Mouse (Mus musculus) right cerebral cortex, postnatal 36 days (tissue): ENCODE measurements around the gene Stard13.

ENCODE experiments used
- DNase-seq, 2 experiments: peaks; one replicate each; pipeline ENCODE4 v3.0.0; 2022; ENCODE audit warnings: low spot score in 2 of 2, mixed read lengths in 1 of 2

Gene Stard13

GRCm38 (mm10) chr5:151105054-151105971 lies 128.3 kb downstream of the Stard13 start:
- DNase-seq, result no peak

- peak in 1 of 2 experiments; percentile 28 for DNase-seq
These were observed 129.1 kb downstream of the Stard13 start for GRCm38 (mm10) chr5:151104354-151105053.

GRCm38 (mm10) chr5:151103284-151103683 lies 130.4 kb downstream of the Stard13 start:
- DNase-seq, result no peak

- no peak for DNase-seq
These were observed 131.4 kb downstream of the Stard13 start for GRCm38 (mm10) chr5:151102262-151102661.

GRCm38 (mm10) chr5:151096012-151096411 lies 137.6 kb downstream of the Stard13 start:
- no peak for DNase-seq

GRCm38 (mm10) chr5:151092886-151093665 lies 140.6 kb downstream of the Stard13 start:
- no peak for DNase-seq

GRCm38 (mm10) chr5:151090996-151091395 lies 142.6 kb downstream of the Stard13 start:
- DNase-seq, result no peak

GRCm38 (mm10) chr5:151089201-151089600 lies 144.4 kb downstream of the Stard13 start:
- no peak for DNase-seq

- DNase-seq, result no peak
These were observed 147.0 kb downstream of the Stard13 start for GRCm38 (mm10) chr5:151086425-151087202.

GRCm38 (mm10) chr5:151085749-151086148 lies 147.9 kb downstream of the Stard13 start:
- no peak for DNase-seq

GRCm38 (mm10) chr5:151080276-151080675 lies 153.4 kb downstream of the Stard13 start:
- no peak for DNase-seq

- no peak for DNase-seq
These were observed 155.7 kb downstream of the Stard13 start for GRCm38 (mm10) chr5:151077953-151078352.

GRCm38 (mm10) chr5:151076917-151077316 lies 156.7 kb downstream of the Stard13 start:
- DNase-seq, result no peak

GRCm38 (mm10) chr5:151074282-151074681 lies 159.4 kb downstream of the Stard13 start:
- no peak for DNase-seq

- no peak for DNase-seq
These were observed 162.2 kb downstream of the Stard13 start for GRCm38 (mm10) chr5:151071430-151071829.

GRCm38 (mm10) chr5:151070896-151071295 lies 162.7 kb downstream of the Stard13 start:
- no peak for DNase-seq

GRCm38 (mm10) chr5:151069569-151069968 lies 164.1 kb downstream of the Stard13 start:
- no peak for DNase-seq

- no peak for DNase-seq
These were observed 167.6 kb downstream of the Stard13 start for GRCm38 (mm10) chr5:151066016-151066415.

GRCm38 (mm10) chr5:151065228-151065627 lies 168.4 kb downstream of the Stard13 start:
- no peak for DNase-seq

- DNase-seq, result no peak
These were observed 171.7 kb downstream of the Stard13 start for GRCm38 (mm10) chr5:151061942-151062341.

GRCm38 (mm10) chr5:151060476-151060875 lies 173.2 kb downstream of the Stard13 start:
- no peak for DNase-seq
